Mouse (Mus musculus): ENCODE measurements around the gene Tcf7l1.

The Tcf7l1 gene

GRCm38 (mm10) chr6:72623661-72624402 lies 165.2 kb downstream of the Tcf7l1 start:
- no peak for DNase-seq (ENCODE audit: low read depth, low spot score)

- peak; percentile 81 for DNase-seq (ENCODE audit: low read depth, low spot score)
These were observed 166.1 kb downstream of the Tcf7l1 start for GRCm38 (mm10) chr6:72622917-72623316.

DNA sequence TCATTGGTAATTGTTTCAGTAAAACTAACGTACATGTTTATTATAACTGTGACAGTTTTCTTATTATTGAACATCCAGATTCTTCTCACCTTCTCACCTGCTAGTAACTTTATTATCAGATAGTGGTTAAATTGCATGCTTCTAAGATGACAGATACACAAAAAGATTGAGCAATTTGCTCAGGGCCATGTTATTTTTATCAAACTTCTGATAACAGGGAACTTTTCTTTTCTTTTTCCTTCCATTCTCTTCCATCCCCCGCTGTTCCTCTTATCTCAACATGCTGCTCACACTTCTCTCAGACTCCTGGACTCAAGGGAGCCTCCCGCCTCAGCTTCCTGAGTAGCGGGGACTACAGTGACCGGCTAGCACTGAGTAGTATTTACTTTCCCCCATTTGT lies 168.1 kb downstream of the Tcf7l1 start:
- DNase-seq (ENCODE audit: low read depth, low spot score): no peak

DNA sequence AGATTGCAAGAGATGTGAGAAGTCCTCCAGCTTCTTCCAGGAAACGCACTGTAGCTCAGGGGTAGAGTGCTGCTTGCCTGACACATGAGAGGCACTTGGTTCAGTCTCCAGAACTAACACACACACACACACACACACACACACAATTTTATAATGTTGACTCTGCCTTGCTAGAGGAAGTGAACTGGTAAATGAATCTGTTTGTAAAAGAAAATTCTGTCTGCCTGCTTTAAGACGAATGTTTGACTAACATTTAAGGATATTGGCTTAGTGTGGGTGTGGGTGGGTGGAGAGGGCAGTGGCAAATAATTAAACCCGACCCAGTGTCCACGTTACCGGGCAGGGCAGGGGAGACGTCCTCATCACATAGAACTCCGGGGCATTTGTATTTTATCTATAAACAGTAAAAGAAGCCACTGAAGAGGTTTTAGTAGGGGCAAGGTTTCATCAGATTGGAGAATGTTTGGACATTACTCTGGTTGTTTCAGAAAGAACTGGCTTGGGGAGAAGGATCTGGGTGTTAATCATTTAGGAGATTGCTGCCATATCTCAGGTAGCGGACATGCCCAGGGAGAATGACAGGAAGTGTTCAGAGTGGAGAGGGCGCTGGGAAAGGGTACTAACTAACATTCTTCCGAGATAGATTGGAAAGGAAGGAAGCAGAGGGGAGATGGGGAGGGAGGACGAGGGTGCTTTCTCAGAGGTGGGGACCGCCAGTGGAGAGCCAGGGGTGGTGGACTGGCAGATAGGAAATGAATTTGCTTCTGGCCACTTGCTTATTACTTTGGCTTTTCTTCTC lies 169.1 kb downstream of the Tcf7l1 start:
- no peak for DNase-seq (ENCODE audit: low read depth, low spot score)

- peak; percentile 98 for DNase-seq (ENCODE audit: low read depth, low spot score)
These were observed 172.3 kb downstream of the Tcf7l1 start, which contains the start of gene Tgoln1 for GRCm38 (mm10) chr6:72616643-72617288. Gene Tgoln1 (minus strand): TSS chr6:72617000.

- DNase-seq (ENCODE audit: low read depth, low spot score): no peak
These were observed 173.3 kb downstream of the Tcf7l1 start for GRCm38 (mm10) chr6:72615561-72616375.

- no peak for DNase-seq (ENCODE audit: low read depth, low spot score)
These were observed 173.9 kb downstream of the Tcf7l1 start for GRCm38 (mm10) chr6:72615151-72615550.

- no peak for DNase-seq (ENCODE audit: low read depth, low spot score)
These were observed 178.8 kb downstream of the Tcf7l1 start for GRCm38 (mm10) chr6:72610261-72610660.

- no peak for DNase-seq (ENCODE audit: low read depth, low spot score)
These were observed 180.3 kb downstream of the Tcf7l1 start for GRCm38 (mm10) chr6:72608662-72609184.

DNA sequence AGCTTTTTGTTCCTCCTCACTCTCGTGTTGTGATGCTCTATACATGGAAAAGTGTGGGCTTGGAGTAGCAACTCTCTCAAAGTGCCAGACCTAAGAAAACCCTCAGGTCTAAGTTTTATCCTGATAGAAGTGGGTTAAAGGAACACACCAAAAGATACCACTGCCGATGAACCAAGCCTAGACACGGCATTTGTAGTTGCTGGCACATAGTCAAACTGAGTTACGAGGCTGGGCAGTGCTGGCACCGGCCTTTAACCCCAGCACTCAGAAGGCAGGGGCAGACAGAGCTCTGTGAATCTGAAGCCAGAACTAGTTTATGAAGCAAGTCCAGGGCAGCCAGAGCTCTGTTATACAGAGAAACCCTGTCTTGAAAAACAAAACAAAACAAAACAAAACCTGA lies 181.4 kb downstream of the Tcf7l1 start:
- DNase-seq (ENCODE audit: low read depth, low spot score): no peak

DNA sequence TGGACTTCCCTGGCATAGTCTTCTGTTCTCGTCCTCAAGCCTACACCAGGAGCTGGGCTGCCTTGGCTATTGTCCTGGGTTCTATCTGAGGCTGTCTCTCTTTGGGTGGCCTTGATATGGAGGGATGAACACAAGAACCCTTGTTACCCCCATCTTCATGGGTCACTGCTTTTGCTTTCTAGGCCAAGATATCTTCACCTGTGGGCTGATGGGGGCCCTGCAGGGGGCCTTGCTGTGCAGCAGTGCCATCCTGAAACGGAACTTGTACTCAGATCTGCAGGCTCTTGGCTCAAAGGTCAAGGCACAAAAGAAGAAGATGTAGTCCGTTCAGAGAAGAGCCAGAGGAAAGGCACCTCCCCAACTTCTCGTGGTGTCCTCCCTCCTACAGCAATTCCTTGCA lies 182.0 kb downstream of the Tcf7l1 start:
- no peak for DNase-seq (ENCODE audit: low read depth, low spot score)

DNA sequence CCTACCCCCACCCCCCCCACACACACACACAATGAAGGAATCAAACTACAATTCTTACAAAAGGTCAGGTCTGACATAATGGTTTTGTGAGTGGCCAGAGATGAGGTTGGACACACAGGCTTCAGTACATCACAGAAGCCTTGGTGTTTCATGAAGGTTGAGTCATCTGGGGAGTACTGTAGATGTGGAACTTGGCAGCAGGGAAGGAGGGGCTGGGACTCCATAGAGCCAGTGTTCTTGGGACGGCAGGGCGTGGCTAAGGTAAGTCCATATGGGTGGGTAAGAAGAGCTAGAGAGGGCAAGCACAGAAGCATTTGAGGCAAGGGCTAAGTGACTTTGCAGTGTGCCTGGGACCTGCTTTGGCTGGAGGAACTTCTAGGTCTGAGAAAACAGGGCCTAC lies 185.0 kb downstream of the Tcf7l1 start:
- no peak for DNase-seq (ENCODE audit: low read depth, low spot score)

- peak; percentile 87 for DNase-seq (ENCODE audit: low read depth, low spot score)
These were observed 187.3 kb downstream of the Tcf7l1 start for GRCm38 (mm10) chr6:72601732-72602131.

- DNase-seq (ENCODE audit: low read depth, low spot score): no peak
These were observed 188.3 kb downstream of the Tcf7l1 start for GRCm38 (mm10) chr6:72600771-72601170.

DNA sequence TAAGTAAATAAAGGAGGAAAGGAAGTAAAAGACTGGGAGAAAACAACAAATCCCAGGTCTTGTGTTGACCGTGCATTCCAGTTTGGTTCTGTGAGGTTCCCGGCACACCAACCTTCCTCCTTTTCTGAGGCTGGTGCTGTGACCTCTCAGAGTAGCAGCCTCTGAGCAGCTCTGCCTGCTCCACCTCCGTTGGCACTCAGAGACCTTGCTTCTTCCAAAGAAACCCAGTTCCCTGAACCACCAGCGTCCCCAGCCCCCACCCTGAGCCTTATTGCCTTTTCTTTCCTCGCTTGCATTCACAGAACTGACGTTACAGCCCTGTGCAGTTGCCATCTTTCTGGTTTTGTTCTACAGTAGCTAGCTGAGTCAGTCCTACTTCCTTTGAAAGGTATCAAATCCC lies 188.8 kb downstream of the Tcf7l1 start:
- no peak for DNase-seq (ENCODE audit: low read depth, low spot score)

DNA sequence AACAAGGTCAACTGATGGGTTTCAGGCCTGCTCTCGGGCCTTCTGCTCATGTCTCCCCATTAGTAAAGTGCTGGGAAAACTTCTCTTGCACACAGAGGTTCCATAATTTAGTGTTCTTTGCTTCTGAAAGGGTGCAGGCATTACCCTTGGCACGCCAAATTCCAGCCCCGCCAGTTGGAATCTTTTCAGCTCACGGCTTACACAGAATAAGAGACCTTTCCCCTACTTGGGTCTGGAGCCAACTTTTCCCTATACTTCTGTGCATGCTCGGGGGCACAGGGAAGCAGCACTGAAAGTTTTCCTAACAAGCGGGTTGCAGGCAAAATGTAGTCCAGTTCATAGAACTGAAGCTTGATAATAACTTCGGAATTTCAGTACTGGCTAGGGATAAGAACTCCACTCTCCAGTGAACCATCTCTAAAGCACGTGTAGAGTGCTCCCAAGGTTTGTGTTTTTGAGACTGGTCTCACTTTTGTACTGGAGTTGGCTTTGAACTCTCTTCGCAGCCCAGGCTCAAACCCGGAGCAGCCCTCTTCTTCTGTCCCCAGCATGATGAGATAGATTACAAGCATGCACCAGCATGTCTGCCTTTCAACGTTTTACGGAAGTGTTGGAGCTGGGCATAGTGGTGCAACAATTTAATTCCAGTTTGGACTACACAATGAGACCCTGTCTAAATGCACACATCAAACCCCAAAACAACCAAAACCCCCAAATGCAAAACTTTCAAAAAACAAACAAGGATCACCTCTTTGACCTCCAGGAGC lies 190.1 kb downstream of the Tcf7l1 start:
- DNase-seq (ENCODE audit: low read depth, low spot score): no peak

DNA sequence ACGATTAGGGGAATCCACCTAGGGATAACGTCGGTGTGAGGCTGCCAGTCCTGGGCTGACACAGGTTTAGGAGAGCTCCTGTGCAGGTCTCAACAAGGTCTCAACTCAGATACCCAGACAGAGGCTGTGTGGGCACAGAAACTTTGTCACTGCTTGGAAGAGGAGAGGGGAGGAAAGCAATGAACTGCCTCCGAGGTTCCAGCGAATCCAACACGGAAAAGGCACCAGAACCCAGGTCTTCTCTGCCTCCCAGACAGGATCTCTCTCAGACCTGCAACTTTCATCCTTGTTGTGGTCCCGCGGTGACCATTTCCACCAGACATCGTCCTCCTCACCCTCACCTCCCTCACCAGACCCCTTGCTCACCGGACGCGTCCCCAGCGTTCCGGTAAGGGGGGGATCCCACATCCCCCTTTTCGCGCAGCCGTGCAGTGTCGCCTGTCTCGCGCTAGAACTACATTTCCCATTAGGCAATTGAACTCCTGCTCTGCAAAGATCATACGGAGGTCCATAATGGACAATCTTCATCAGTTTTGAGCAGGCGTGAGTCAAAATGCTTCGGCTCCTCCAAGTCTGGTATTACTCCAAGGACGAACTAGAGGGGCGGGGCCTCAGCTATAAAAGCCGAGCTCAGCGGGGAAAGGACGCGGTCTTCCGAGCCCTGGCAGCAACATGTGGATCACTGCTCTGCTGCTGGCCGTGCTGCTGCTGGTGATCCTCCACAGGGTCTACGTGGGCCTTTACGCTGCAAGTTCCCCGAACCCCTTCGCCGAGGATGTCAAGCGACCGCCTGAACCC lies 190.9 kb downstream of the Tcf7l1 start, which contains the start of the genes Elmod3 and Retsat:
Gene Elmod3, minus strand, starts transcription at position 458 of the 798 bp plus-strand sequence.
Gene Retsat, plus strand, starts transcription at position 520 of the 798 bp plus-strand sequence.
- DNase-seq (ENCODE audit: low read depth, low spot score): peak; percentile 98

DNA sequence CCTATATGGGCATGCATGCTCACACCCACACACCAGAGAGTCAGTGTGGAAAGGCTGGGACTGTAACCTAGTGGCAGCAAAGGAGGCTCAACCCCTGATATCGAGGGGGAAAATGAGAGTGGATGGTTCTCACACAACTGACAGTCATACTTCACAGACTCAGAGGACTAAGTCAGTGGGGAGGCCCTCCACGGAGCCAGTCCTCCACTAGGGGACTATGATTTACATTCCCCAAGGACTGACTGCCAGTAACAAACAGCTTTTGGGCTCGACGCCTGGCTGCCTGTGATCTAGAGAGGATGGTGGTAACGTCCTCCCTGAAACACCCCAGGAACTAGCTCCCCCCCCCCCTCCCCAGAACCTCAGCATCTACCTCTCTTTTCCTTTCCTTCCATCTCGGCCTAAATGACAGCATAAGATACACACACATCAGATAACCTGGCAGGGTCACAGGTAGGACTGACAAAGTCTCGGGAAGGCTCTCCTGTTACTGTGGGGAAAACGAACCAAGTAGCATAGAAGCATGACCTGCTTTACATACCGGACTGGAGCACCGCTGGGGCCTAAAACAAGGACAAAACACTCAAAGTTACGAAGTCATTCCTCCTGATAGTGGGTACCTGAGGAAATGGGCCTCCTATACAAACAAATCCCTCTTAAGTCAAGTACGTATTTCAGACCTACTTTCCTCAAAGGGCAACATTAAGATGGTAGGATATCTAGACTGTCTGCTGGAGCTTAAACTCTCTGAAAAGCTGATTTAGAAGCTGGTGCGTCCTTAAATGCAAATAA lies 191.8 kb downstream of the Tcf7l1 start:
- no peak for DNase-seq (ENCODE audit: low read depth, low spot score)

- no peak for DNase-seq (ENCODE audit: low read depth, low spot score)
These were observed 195.1 kb downstream of the Tcf7l1 start for GRCm38 (mm10) chr6:72593914-72594313.

Measured in ZHBTc4 (cell line).